Mouse (Mus musculus) adipocyte (in vitro differentiated cells): ENCODE measurements around the gene Fbxl21.

Experiments
- DNase-seq: peaks from one replicate; pipeline ENCODE4 v3.0.0-alpha.2; 2016; ENCODE audit warnings: low spot score

Gene Fbxl21

GRCm38 (mm10) chr13:56535570-56535969 lies 13.3 kb downstream of the Fbxl21 start:
- DNase-seq: no peak

DNA sequence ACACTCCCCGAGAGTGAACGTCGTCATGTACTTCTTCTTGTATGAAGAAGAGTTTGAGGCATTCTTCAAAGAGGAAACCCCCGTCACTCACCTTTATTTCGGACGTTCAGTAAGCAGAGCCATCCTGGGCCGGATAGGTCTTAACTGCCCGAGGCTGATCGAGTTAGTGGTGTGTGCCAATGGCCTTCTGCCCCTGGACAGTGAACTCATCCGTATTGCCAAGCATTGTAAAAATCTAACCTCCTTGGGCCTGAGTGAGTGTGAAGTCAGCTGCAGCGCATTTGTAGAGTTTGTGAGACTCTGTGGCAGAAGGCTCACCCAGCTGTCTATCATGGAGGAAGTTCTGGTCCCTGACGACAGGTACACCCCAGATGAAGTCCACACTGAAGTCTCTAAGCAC lies 14.8 kb downstream of the Fbxl21 start:
- DNase-seq: no peak

DNA sequence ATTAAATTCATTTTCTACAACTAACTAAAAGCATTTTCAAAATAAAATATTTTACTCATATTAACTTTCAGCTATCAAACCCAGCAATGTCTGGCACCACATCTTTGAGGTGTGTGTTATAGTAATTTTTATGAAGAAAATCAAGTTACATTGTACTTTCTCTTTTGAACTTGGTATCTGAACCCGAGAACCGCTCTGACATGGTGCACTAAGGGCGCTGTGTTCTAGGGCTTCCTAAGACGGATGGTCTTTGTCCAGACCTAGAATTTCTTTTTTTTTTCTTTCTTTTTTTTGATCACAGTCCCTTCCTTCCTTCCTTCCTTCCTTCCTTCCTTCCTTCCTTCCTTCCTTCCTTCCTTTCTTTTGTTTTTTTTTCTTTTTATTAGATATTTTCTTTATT lies 17.6 kb downstream of the Fbxl21 start:
- DNase-seq: no peak

DNA sequence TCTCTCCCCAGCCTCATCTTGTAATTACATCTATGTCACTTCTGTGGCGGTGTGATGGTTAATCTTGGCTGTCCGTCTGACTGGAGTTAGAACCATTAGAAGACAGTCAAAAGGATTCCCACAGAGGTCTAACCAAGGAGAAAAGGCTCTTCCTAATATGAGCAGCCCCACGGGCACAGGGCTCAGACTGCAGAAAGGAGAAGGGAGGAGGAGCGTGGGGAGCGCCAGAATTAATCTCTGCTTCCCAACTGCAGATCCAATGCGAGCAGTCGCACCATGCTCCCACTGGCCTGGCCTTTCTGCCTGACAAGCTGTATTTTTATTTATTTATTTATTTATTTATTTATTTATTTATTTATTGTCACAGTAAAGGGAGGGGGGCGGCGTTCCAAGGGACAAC lies 21.5 kb downstream of the Fbxl21 start:
- DNase-seq: no peak

GRCm38 (mm10) chr13:56544956-56545355 lies 22.7 kb downstream of the Fbxl21 start:
- DNase-seq: no peak

GRCm38 (mm10) chr13:56548401-56548800 lies 26.1 kb downstream of the Fbxl21 start, which contains the start of gene Lect2:
TSS of gene Lect2 (minus strand) at chr13:56548502.
- DNase-seq: no peak

DNA sequence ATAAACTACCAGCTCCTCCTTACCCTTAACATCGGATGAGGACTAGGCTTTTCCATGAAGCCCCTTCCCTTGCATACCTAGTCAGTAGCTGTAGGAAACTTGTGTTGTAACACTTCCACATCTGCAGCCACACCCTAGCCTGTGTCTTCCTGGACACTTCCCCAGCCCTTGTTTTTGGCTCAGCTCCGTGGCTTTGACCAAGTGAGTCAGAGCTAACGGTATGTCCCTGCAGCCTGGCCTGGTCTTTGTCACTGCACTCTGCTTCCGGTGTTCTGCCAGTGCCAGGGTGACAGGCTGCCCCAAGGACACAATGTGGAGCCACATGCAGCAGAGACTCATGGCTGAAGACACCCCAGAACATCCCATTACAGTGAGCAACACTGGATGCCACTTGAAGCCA lies 27.1 kb downstream of the Fbxl21 start:
- DNase-seq: peak; percentile 51

DNA sequence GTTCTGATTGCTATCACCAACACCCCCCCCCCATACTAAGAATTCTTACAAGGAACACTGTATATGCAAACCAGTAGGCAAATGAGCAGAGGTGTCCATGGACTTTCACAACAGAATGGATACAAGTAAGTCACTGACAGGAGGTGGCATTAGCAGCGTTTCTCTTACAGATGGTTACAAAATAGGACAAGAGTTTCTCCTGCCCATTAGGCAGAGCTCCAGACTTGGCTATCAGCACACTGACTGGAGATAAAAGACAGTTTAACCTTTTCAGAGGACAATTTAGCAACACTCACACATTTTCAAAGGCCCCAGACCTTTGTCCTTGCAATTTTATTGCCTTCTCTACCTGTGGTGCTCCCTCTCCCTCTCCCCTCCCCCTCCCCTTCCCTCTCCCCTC lies 28.3 kb downstream of the Fbxl21 start:
- peak; percentile 35 for DNase-seq

DNA sequence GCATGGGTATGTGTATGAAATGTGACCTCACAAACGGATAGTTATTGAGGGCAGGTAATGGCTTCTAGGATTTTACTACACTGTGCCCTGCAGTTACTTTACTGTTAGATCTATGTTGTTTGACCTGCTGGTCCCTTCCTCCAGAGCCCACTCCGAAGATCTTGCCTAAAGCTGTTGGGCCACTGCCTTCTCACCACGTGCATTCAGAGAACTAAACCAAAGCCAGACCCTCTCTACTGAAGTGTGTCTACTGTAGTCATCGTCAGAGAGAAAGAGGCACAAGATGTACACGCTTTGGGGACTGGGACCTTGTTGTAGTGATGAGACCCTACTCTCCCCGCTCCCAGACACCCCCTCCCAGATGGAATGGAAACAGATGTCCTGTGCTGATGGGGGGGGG lies 29.4 kb downstream of the Fbxl21 start:
- no peak for DNase-seq

- no peak for DNase-seq
These were observed 31.7 kb downstream of the Fbxl21 start for GRCm38 (mm10) chr13:56553923-56554322.

DNA sequence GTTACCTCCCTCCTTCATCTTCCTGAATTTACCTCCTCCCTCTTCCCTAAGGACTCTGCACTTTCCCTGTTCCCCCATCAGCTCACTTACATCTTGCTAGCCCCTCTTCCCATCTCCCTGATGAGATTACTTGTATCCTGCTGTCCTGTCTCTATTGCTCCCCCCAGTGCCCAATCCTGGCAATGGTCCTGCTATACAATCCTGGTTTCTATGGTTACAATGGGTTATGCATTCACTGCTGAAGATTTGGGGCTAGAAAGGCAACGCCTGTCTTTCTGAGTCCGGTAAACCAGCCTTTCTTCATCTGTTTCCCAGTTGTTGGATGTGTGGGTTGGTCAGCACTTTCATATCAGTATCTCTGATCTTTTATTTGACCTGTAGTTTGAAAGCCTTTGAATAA lies 32.1 kb downstream of the Fbxl21 start:
- DNase-seq: peak; percentile 22

DNA sequence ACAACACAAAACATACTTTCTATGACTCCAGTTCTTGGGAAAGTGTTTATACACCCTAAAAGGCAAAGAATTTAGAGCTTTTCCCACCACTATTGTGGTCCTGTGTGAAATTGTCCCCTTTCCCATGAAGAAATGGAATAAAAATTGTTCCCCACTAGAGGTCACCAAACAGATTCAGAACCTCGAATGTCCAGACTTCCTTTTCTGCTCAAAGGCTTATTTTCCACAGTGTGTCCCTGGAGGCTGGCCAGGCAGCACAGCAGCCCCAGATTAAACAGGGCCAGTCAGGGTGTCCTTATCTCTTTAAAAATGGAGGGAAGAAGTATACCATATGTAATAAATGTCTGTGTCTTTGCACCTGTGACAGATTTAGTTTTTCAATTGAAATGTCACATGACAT lies 33.7 kb downstream of the Fbxl21 start:
- peak; percentile 80 for DNase-seq

DNA sequence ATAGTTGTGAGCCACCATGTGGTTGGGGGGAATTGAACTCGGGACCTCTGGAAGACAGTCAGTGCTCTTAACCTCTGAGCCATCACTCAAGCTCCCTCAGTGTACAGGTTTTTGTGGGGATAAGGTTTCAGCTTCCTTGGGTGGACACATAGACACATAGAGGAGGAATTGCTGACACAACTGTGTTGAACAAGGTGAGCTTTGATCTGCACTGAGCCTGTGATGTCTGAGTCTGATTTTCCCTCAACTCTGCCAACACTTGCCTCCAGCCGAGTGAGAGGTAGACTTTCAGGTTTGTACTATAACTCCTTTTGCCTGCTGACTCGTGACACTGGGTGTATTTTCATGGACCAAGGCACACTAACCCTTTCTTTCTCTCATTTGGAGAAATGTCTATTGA lies 34.4 kb downstream of the Fbxl21 start:
- no peak for DNase-seq

DNA sequence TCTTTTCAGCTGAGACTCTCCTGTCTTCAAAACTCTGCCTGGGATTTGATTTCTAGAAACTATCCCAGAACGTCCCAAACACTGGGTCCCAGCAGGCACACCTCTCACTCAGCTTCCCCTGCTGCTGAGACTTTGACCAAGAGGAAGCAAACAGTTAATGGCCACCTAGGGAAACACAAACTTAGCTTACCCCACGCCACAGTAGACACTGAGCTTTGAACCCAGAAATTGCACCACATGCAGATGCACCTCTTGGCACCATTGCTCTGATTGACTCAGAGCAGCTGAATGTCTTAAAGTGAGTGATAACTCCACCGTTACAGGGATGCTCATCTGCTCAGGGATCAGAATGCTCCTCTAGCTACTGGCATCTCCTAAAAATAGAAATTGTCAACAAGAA lies 36.5 kb downstream of the Fbxl21 start:
- DNase-seq: no peak

GRCm38 (mm10) chr13:56559841-56560370 lies 37.6 kb downstream of the Fbxl21 start:
- no peak for DNase-seq

DNA sequence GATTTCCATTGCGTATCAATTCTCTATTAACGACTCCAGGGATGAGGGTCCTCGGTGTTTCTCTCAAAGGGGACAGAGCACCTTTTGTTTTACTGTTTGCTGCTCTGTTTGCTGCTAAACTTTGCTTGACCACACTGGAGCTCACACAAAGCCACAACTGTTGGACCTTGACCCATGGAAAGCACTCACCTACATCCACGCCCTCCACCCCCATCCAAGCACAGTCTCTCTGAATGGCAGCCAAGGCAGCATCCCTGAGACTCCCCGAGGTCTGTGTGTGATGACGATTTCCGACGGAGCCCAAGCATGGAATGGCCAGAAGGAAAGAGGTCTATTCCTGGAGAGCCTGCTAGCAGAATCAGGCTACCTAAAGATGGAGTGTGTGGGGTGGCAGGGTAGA lies 38.9 kb downstream of the Fbxl21 start:
- no peak for DNase-seq

DNA sequence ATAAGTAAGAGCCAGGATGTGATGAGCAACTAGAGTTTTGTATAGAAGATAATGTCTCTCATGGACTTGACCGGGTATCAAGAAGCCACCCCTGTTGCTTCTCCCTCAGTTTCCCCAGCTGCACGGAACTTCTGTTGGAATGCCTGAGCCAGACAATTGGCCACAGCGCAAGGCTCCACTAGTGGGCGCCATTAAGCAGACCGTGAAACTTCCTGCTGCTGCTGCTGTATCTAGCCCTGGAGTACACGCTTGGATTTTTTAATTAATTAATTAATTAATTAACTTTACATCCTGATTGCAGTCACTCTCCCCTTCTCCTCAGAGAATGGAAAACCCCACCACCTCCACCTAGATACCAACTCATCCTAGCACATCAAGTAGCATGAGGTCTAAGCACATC lies 40.8 kb downstream of the Fbxl21 start:
- DNase-seq: peak; percentile 55

GRCm38 (mm10) chr13:56566336-56566735 lies 44.1 kb downstream of the Fbxl21 start:
- DNase-seq: no peak

DNA sequence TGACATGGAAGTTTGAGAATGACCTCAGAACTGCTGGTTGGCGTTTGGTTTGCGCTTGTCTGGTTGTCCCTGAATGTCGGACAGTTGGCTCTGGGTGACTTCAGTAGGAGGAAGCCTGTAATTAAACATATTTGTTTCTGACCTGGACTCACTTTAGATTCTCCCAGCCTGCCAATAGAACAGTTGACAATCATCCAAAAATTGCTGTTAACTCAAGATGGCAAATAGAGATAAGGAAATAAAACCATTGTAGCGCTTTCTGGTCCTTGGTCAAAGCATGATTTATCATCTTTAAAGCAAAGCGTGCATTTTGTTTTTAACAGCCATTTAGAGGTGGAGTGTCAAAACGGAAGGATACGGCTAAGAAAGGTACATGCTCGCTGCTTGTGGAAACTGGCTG lies 49.4 kb downstream of the Fbxl21 start:
- DNase-seq: no peak

DNA sequence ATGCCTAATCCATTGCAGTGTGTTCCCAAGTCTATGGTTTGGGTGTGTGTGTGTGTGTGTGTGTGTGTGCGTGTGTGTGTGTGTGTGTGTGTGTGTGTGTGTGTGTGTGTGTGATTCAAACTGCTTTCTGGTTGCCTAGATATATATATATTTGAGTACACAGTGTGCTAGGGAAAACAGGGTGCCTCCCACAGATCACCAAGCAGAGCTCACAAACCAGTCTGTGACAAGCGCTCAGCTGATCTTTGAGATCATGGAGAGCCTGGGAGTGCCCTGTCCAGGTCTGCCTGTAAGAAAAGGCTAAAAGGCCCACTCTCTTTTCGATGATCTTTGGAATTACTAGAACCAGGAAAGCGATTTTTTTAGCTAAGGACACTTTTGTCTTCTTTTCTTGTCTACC lies 52.8 kb downstream of the Fbxl21 start:
- no peak for DNase-seq

- peak; percentile 67 for DNase-seq
These were observed 53.5 kb downstream of the Fbxl21 start for GRCm38 (mm10) chr13:56575701-56576321.

DNA sequence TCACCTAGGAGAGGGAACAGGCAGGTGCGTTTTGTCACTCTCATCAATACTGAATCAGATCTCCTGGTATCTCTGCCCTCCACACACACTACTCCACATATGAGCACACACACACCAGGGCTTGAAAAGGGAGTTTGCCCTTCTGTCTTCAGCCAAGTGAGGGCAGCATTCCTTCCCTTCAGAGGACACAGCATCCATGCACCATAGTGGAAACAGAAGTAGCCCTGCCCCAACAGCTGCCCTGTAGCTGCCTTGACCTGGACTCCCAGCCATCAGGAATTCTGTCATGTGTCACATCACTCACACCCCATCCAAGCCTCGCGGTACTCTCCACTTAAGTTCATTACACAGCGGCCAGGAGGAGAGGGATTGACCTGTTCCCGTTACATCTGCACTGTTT lies 55.8 kb downstream of the Fbxl21 start:
- DNase-seq: peak; percentile 41

GRCm38 (mm10) chr13:56580450-56580849 lies 58.2 kb downstream of the Fbxl21 start:
- no peak for DNase-seq

DNA sequence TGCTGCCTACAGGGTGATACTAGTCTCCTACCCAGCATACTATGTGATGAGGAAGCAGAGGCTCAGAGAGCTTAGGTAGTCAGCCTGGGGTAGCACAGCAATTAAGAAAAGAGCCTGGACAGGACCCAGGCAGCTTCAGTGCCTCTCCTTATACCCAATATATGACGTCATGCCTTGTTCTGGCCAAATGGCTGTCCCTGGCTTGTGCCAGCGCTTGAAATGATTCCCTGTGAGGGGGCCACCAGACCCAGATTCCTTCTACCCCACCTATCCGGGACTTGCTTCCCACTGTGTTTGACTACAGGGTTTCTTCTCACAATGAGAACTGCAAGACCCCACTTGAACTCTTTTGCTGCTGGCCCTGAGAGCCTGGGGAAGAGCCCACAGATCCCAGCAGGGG lies 59.2 kb downstream of the Fbxl21 start:
- peak; percentile 59 for DNase-seq
